Mouse (Mus musculus): Measurements from ENCODE around the gene Skil.

Gene Skil

DNA sequence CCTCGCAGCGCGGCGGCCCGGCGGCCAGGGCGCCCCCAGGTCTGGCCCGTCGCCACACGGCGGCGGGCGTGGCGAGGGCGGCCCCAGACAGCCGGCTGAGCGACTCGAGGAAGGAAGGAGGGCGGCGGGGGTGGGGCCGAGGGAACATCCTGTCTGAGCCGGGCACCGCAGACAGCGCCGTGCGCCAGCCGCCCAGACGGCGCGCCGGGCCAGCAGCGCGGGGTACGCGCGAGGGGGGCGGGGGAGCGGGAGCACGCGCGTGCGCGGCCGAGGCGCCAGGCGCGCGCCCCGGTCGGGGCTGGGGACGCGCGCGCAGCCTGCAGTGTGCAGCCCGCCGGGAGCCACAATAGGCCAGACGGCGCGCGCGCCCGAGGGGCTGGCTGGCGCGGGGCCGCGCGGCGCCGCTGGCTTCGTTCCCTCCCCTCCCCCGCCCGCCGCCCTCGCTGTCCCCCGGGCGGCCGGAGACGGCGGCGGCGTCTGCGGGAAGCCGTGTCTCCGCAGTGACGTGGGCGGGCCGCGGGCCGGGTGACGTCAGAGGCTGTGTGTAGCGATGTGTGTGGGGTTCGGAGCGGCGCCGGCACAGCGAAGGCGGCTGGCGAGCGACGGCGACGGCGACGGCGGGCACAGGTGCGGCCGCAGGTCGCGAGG is at the start of gene Skil:
Gene Skil, plus strand, starts transcription at position 528 of the 648 bp plus-strand sequence.
- DNase-seq (ENCODE audit: low spot score in 2 of 2), result peak; percentile 80 to 84

DNA sequence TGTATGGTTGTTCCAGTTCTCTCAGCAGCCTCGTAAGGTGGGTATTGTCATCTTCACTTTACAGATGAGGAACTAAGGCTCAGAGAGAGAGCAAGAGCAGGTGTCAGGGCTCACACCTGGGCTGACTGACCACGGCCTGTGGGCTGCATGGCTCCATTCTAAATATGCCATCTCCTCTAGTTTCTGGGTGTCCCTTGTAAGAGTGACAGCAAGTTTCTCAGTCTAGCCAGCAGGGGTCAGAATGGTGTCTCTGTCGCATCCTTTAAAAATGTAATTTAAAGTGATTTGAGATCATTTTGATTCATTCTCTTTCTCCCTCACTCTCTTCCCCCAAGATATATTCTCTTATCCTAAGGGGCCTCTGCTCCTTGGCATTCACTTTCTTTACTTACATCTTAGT is 47.6 kb upstream of the Skil start:
- DNase-seq (ENCODE audit: low spot score in 2 of 2), result no peak

DNA sequence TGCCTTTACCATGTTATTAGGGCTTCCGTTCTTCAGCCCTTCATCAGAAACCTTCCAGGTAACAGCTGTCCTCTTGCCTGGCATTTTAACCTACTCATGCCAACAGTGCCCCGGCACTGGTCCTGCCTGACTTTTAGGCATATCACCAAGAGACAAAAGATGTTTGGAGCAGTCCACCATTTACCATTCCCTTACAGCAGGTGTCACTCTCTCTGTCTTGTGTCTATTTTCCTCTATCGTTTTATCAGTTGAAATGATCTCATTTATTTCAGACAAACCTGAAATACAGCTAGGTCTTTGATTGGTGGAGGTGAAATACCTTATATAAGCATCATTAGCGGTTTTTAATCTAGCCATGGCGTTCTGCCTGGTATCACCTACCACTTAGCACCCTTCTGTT is 45.8 kb upstream of the Skil start:
- no peak for DNase-seq (ENCODE audit: low spot score in 2 of 2)

DNA sequence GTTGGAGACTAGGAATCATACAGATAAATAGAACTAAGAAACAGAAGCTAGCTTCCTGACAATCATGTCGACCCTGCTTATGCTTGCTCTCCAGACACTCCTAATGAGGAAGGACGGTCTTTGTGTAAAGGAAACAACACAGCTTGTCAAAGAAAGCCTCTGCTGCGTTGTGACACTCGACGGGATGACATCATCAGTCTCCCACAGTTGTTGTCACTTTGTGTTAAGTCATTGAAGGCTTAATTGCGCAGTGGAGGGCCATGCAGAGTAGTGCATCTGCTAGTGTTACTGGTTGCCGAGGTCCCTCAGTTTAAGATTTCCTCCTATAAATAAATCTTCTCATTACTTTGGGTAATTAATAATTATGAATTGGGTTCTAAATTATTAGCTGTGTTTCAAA is 44.5 kb upstream of the Skil start:
- DNase-seq (ENCODE audit: low spot score in 2 of 2), result no peak

DNA sequence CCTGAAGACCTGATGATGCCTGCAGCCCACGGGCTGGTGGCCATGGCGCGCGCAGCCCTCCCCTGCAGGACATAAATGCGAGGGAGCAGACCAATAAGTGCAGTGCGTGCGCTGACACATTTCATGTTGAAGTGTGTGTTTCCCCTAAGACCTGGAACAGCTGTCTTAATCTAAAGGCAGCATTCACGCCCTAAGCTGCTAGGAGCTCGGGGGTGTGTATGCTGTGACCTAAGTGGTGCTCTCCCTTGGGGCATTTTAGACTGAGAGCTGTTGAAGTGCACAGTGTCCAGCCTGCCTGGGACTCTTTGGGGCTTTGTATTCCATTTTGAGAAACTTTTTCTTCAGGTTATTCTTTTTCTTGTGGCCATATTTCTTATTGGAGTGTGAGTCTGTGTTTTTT is 43.1 kb upstream of the Skil start:
- no peak for DNase-seq (ENCODE audit: low spot score in 2 of 2)

GRCm38 (mm10) chr3:31053191-31053590 is 41.7 kb upstream of the Skil start:
- no peak for DNase-seq (ENCODE audit: low spot score in 2 of 2)

GRCm38 (mm10) chr3:31054888-31055287 is 40.0 kb upstream of the Skil start:
- no peak for DNase-seq (ENCODE audit: low spot score in 2 of 2)

GRCm38 (mm10) chr3:31056047-31056650 is 38.7 kb upstream of the Skil start:
- no peak for DNase-seq (ENCODE audit: low spot score in 2 of 2)

GRCm38 (mm10) chr3:31056651-31057627 is 37.9 kb upstream of the Skil start:
- peak; percentile 18 to 57 for DNase-seq (ENCODE audit: low spot score in 2 of 2)

DNA sequence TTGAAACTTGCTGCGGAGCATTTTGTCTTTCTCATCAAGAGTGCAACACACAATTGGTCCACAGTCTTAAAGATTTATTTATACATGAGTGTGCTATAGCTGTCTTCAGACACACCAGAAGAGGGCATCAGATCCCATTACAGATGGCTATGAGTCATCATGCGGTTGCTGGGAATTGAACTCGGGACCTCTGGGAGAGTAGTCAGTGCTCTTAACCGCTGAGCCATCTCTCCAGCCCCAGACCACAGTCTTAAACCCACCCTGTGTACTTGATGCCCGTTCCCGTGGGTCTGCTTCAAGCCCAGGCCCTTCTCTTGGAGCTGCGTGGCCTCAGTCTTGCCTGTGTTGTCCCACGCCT is 34.1 kb upstream of the Skil start:
- no peak for DNase-seq (ENCODE audit: low spot score in 2 of 2)

DNA sequence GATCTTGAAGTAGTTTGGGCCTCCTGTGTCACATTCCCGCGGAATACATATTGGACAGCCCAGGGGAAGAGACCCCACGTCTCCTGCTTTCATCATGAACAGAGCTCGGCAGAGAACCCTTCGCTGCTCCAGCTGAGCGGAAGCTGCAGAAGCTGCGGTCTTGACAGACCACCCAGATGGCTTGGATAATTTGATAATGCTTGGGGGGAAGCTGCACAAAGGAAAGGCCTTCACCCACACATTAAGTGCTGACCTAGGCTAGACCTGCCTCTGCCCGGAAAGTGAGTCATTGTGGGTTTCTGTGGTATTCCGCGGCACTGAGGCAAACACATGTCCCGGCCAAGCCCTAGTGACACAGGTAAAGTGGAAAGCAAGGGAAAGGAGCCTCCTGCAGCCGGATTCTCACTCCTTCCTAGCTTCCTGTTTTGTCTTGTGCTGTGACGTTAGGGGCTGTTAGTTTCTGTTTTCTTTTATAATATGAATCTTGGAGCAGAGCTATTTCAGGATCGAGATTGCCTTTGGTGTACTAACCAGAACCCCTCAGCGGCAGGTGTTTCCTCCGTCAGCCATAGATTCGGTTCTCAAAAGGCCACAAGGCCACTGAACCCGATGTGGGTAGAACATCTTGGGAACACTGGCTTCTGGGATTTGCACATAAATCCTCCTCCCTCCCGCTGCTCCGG is 33.6 kb upstream of the Skil start:
- peak in 1 of 2 experiments; percentile 6 for DNase-seq (ENCODE audit: low spot score in 2 of 2)

GRCm38 (mm10) chr3:31061786-31062120 is 33.1 kb upstream of the Skil start:
- peak in 1 of 2 experiments; percentile 41 for DNase-seq (ENCODE audit: low spot score in 2 of 2)

DNA sequence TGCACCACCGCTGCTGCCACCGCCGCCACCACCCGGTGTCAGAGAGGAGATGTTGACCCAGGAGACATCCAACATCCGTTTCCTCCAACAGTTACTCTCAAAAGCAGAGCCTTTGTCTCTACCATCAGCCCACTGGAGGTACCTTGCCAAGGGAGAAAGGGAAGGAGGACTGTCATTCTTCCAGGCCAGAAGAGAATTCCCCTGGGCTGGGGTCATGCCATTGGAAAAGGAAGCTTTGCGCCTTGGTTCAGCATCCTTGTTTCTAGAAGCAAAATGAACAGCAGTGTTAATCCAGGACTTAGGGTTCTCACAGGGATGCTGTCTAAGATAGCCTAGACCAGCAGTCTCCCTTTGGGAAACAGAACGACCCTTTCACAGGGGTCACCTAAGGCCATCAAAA is 32.5 kb upstream of the Skil start:
- DNase-seq (ENCODE audit: low spot score in 2 of 2), result no peak

- no peak for DNase-seq (ENCODE audit: low spot score in 2 of 2)
Observed at GRCm38 (mm10) chr3:31068482-31068881, 26.4 kb upstream of the Skil start.

DNA sequence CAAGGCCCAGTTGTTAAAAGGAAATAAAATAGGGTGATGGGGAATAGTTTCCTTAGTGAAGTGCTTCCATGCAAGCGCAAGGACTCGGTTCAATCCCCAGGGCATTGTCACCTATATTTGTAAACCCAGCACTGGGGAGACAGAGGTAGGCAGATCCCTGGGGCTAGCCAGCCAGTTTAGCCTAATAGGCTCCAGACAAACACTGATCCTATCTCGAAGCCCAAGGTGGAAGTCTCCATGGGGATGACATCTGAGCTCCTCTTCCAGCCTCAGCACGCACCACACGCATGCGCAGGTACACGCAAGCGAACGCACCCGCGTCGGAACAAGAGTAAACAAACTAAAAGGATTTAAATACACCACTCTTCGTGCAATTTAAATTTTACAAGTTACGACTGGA is 23.1 kb upstream of the Skil start:
- DNase-seq (ENCODE audit: low spot score in 2 of 2), result no peak

- DNase-seq (ENCODE audit: low spot score in 2 of 2), result no peak
Observed at GRCm38 (mm10) chr3:31075808-31076207, 19.1 kb upstream of the Skil start.

DNA sequence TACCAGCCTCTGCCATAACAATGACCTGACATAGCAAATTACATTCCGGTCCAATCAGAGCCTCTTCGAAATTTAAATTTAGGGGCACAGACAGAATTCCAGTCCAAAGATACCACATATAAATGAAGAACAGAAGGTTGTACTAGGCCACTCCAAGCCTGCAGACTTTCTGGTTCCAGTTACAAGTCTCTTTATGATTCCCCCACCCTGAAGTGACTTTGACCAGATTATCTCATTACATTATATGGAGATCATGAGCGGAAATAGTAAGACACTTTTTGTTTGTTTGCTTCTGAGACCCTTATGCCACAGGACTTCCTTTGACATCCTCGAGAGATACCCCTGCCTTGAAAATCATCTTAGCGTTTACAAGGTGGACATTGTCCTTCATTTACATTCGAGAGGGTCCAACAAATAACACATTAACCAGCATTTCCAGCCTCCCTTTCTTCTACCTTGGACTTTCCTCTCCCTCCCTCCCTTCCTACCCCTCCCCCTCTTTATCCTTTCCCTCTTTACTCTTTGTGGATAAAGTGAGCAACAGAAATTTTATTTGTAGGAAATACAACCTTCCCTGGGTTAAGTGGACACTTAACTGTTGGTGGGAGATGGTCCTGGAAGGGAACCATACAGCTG is 17.7 kb upstream of the Skil start:
- DNase-seq (ENCODE audit: low spot score in 2 of 2), result no peak

- no peak for DNase-seq (ENCODE audit: low spot score in 2 of 2)
Observed at GRCm38 (mm10) chr3:31079450-31079849, 15.4 kb upstream of the Skil start.

- DNase-seq (ENCODE audit: low spot score in 2 of 2), result no peak
Observed at GRCm38 (mm10) chr3:31080791-31081502, 13.9 kb upstream of the Skil start.

GRCm38 (mm10) chr3:31082838-31083506 is 11.9 kb upstream of the Skil start:
- no peak for DNase-seq (ENCODE audit: low spot score in 2 of 2)
